Mouse (Mus musculus): ENCODE measurements around the gene Olfr934. TPM values are rescaled to one million over a fixed set of nuclear protein-coding genes. Genes with fewer than 3 reads are reported as not detected.

Gene Olfr934
- not detected for total RNA-seq (2023)

GRCm38 (mm10) chr9:38988215-38988614 is at the start of gene Olfr934:
Olfr934 (minus strand) TSS chr9:38988315.

DNA sequence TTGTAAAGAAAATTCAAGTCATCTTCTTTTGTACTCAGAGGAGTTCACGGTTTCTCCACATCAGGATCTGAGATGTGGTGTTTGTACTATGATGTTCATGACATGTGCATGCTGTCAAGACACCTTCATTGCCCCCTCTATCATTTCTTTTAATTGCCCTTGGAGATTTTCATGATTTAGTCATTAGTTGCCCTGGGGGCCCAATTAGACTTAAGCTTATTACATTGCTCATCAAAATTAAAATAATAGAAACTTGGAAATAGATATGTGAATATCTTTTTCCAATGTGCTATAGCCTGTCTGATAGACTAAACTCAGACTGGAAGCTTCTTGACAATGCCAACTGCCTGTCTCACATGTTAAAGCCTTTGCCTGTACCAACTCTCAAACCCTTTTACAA is 35.2 kb upstream of the Olfr934 start, which contains the start of gene Olfr146:
Gene Olfr146, minus strand, starts transcription at position 101 of the 400 bp plus-strand sequence.

DNA sequence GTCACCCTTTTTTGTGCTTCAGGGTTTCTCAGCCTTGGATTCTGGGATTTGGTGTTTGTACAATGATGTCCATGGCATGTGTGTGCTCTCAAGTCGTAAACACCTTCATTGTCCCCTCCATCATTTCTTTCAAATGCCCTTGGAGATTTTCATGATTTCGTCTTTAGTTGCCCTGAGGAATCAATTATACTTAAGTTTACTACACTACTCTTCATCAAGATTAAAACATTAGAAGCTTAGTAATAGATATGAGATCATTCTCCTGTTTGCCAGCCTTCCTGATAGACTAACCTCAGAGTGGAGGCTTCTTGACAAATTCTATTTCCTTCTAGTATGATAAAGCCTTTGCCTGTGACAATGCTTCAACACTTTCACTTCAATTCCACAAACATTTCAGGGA is 11.5 kb upstream of the Olfr934 start, which contains the start of gene Olfr935:
Gene Olfr935, minus strand, starts transcription at position 101 of the 400 bp plus-strand sequence.

GRCm38 (mm10) chr9:38972013-38972412 is 16.1 kb downstream of the Olfr934 start, which contains the start of gene Olfr933:
Olfr933 (plus strand) TSS chr9:38972313.

Other genes starting within 250 kb of the Olfr934 start
- gene Olfr920, start 236.0 kb downstream of the Olfr934 start, total RNA-seq (2023) = under 1 TPM; 0.67 to 0.84 TPM
- gene Olfr921, start 215.2 kb downstream of the Olfr934 start, total RNA-seq (2023) = not detected
- not detected for gene Olfr922, start 173.7 kb downstream of the Olfr934 start, total RNA-seq (2023)
- not detected for gene Olfr923, start 161.8 kb downstream of the Olfr934 start, total RNA-seq (2023)
- gene Olfr924, start 143.9 kb downstream of the Olfr934 start, total RNA-seq (2023) = not detected
- not detected for gene Olfr26, start 133.3 kb downstream of the Olfr934 start, total RNA-seq (2023)
- not detected for gene Olfr926, start 111.2 kb downstream of the Olfr934 start, total RNA-seq (2023)
- not detected for gene Olfr930, start 58.5 kb downstream of the Olfr934 start, total RNA-seq (2023)
- not detected for gene Olfr933, start 16.0 kb downstream of the Olfr934 start, total RNA-seq (2023)
- not detected for gene Olfr935, start 11.4 kb upstream of the Olfr934 start, total RNA-seq (2023)
- not detected for gene Olfr146, start 35.1 kb upstream of the Olfr934 start, total RNA-seq (2023)
- not detected for gene Olfr937, start 76.6 kb upstream of the Olfr934 start, total RNA-seq (2023)
- gene Olfr938, start 90.6 kb upstream of the Olfr934 start, total RNA-seq (2023) = not detected
- gene Olfr27, start 139.8 kb upstream of the Olfr934 start, total RNA-seq (2023) = not detected
- gene Olfr943, start 178.0 kb upstream of the Olfr934 start, total RNA-seq (2023) = not detected
- gene Olfr944, start 213.6 kb upstream of the Olfr934 start, total RNA-seq (2023) = not detected

All from monocyte, adult 59 days (primary cell).